Comparison of ENCODE assay signal across 26 mouse cellular contexts in genomic region chr10:5608874-5609273, GRCm38 (mm10). TPM values are rescaled to one million over a fixed set of nuclear protein-coding genes. Genes with fewer than 3 reads are reported as not detected.
A peak's percentile ranks its signal among the peaks of the same experiment; 100 is the strongest.
DNase-seq lines count a peak whose midpoint lies in the region; ATAC-seq and TF ChIP-seq lines count a peak whose summit lies in the region.
"Had no signal": no experiment of that assay in that cellular context is flagged by ENCODE, and none has a peak within 500 bp of the region (broad histone marks: within the 10 kb centered on the region; RNA-seq: fewer than 3 reads in every experiment).

No protein-coding gene starts in this region.

- no peak for TF ChIP-seq POLR2A in kidney, adult 2 months (IDR thresholded peaks at IDR 0.05; ENCODE audit: low read depth, low read length)

- H3K27ac ChIP-seq in kidney, adult 2 months (ENCODE audit: insufficient read depth, low read depth, low read length) = peak overlapping the region; percentile 64; the same call in 1 of the 2 replicates
- H3K27ac ChIP-seq in forebrain, embryonic 16.5 days (ENCODE audit: low read length) = no peak overlapping the region
- H3K27ac ChIP-seq: embryonic facial prominence, embryonic 15.5 days; forebrain, embryonic 12.5 days; heart, adult 2 months; heart, embryonic 15.5 days; hindbrain, embryonic 15.5 days had no signal

- H3K4me3 ChIP-seq in kidney, adult 2 months (ENCODE audit: insufficient read depth, low read depth, low read length) = no peak overlapping the region
- no peak overlapping the region for H3K4me3 ChIP-seq in forebrain, embryonic 16.5 days (replicated peaks; ENCODE audit: low read length)
- H3K4me3 ChIP-seq: embryonic facial prominence, embryonic 15.5 days; forebrain, embryonic 12.5 days; heart, adult 2 months; heart, embryonic 15.5 days; hindbrain, embryonic 15.5 days had no signal

- no peak for TF ChIP-seq CTCF in kidney, adult 2 months (conservative IDR thresholded peaks at IDR 0.05; ENCODE audit: insufficient read depth, insufficient read length, low read depth, low read length)

- no peaks in the 10 kb centered on the region for H3K36me3 ChIP-seq in kidney, adult 2 months (ENCODE audit: control insufficient read depth, insufficient read depth, low read length)
- no peaks in the 10 kb centered on the region for H3K36me3 ChIP-seq in forebrain, embryonic 16.5 days (ENCODE audit: control insufficient read depth, insufficient read depth)
- H3K36me3 ChIP-seq: embryonic facial prominence, embryonic 15.5 days; forebrain, embryonic 12.5 days; heart, embryonic 15.5 days; hindbrain, embryonic 15.5 days had no signal

- H3K9me3 ChIP-seq in forebrain, embryonic 16.5 days (ENCODE audit: control insufficient read depth, low read length) = no peaks in the 10 kb centered on the region
- H3K9me3 ChIP-seq: embryonic facial prominence, embryonic 15.5 days; forebrain, embryonic 12.5 days; heart, embryonic 15.5 days; hindbrain, embryonic 15.5 days had no signal

- H3K27me3 ChIP-seq in kidney, adult 2 months (replicated peaks; ENCODE audit: control insufficient read depth, insufficient read depth, low read length) = no peaks in the 10 kb centered on the region; the same call in 1 of the 2 replicates
- H3K27me3 ChIP-seq in forebrain, embryonic 16.5 days (replicated peaks; ENCODE audit: control insufficient read depth, insufficient read depth, low read length) = no peaks in the 10 kb centered on the region
- H3K27me3 ChIP-seq: CH12.LX; embryonic facial prominence, embryonic 15.5 days; forebrain, embryonic 12.5 days; heart, embryonic 15.5 days; hindbrain, embryonic 15.5 days had no signal

- H3K4me1 ChIP-seq in kidney, adult 2 months (ENCODE audit: control insufficient read depth, insufficient read depth, low read length) = no peaks in the 10 kb centered on the region
- H3K4me1 ChIP-seq in forebrain, embryonic 16.5 days (replicated peaks; ENCODE audit: control insufficient read depth, insufficient read depth, low read length) = no peaks in the 10 kb centered on the region
- H3K4me1 ChIP-seq: embryonic facial prominence, embryonic 15.5 days; forebrain, embryonic 12.5 days; heart, embryonic 15.5 days; hindbrain, embryonic 15.5 days had no signal

- no peak overlapping the region for H3K4me2 ChIP-seq in forebrain, embryonic 16.5 days (ENCODE audit: low read length)
- H3K4me2 ChIP-seq: embryonic facial prominence, embryonic 15.5 days; forebrain, embryonic 12.5 days; heart, embryonic 11.5 days; heart, embryonic 15.5 days; hindbrain, embryonic 15.5 days had no signal

- 62% methylated on average over 3 of the region's 3 CpGs for WGBS in kidney, adult 2 months
- 82% methylated on average over 3 of the region's 3 CpGs for WGBS in forebrain, embryonic 16.5 days

- no peak overlapping the region for H3K9ac ChIP-seq in forebrain, embryonic 16.5 days (replicated peaks; ENCODE audit: low read depth, low read length)
- H3K9ac ChIP-seq: embryonic facial prominence, embryonic 15.5 days; forebrain, embryonic 12.5 days; forebrain, postnatal 0 days; heart, embryonic 15.5 days; hindbrain, embryonic 15.5 days had no signal

- peak; percentile 33 for DNase-seq in kidney, adult 2 months
- no peak for DNase-seq in kidney, postnatal 10 days
- peak; percentile 44 for DNase-seq in 3134 (ENCODE audit: extremely low read depth, insufficient read length, low spot score)
- DNase-seq in adipocyte (ENCODE audit: low spot score) = peak; percentile 87
- no peak for DNase-seq in left cerebral cortex, postnatal 10 days (ENCODE audit: extremely low spot score in 1 of 2, low spot score in 2 of 2)
- DNase-seq: adrenal gland, postnatal 10 days; cerebellum, adult 11 months; cerebellum, adult 8-10 months; cerebellum, postnatal 14 days; embryo, embryonic 11 days; forebrain, postnatal 0 days; gastrocnemius, postnatal 14 days; heart, adult 2 months had no signal

- ATAC-seq in megakaryocyte progenitor cell, adult 5-6 weeks (replicated peaks; ENCODE audit: poor library complexity) = 0 out of 2 replicates have a peak, but pooled peaks have one; percentile 20
- no peak for ATAC-seq in forebrain, embryonic 16.5 days
- ATAC-seq: forebrain, postnatal 0 days; inflammation-experienced regulatory T-cells, adult 6 months had no signal

- intact Hi-C loops in left cerebral cortex, postnatal 10 days (cut with DNase I) = no loop called here

RNA-seq across cellular contexts. Expression of gene Myct1, which starts 15.3 kb away (rescaled TPM):
- 3.4 and 3.8 TPM in 2 replicates for polyA plus RNA-seq in kidney, adult 2 months (2012; rRNA removed)
- 2.9 and 7.4 TPM in 2 replicates for total RNA-seq in megakaryocyte progenitor cell, adult 5-6 weeks (2015)
- 1.7 and 2.8 TPM in 2 replicates for total RNA-seq in megakaryocyte progenitor cell, adult 5-6 weeks (2017)
- under 1 TPM; 0.64 to 0.99 TPM for total RNA-seq in left cerebral cortex, postnatal 10 days (2021)
- 0.61 and 1.3 TPM in 2 replicates for polyA plus RNA-seq in forebrain, embryonic 16.5 days (2015; fragmentation: Nextera tagmentation; extraction: Ambion mirVana)
- total RNA-seq: CH12.LX had no signal
- polyA plus RNA-seq: inflammation-experienced regulatory T-cells, adult 6 months had no signal

RNA-seq across cellular contexts. Expression of gene Vip, which starts 30.1 kb away (rescaled TPM):
- polyA plus RNA-seq in kidney, adult 2 months (2012; rRNA removed) = not detected in 2 replicates
- not detected in 2 replicates for total RNA-seq in megakaryocyte progenitor cell, adult 5-6 weeks (2015)
- total RNA-seq in megakaryocyte progenitor cell, adult 5-6 weeks (2017) = not detected in 2 replicates
- total RNA-seq in left cerebral cortex, postnatal 10 days (2021) = 10 to 100 TPM; 22.7 to 23.5 TPM
- polyA plus RNA-seq in forebrain, embryonic 16.5 days (2015; fragmentation: Nextera tagmentation; extraction: Ambion mirVana) = not detected in 2 replicates
- total RNA-seq: CH12.LX; common myeloid progenitor, adult 5-6 weeks; gastrocnemius, adult 18-20 months; gastrocnemius, postnatal 14 days; heart, adult 2 months; heart, postnatal 25 days had no signal
- polyA plus RNA-seq: embryonic facial prominence, embryonic 11.5 days; forebrain, embryonic 12.5 days; heart, adult 2 months; heart, embryonic 11.5 days; inflammation-experienced regulatory T-cells, adult 6 months had no signal

RNA-seq across cellular contexts. Expression of gene Syne1, which starts 57.6 kb away (rescaled TPM):
- 10.2 and 12.3 TPM in 2 replicates for polyA plus RNA-seq in kidney, adult 2 months (2012; rRNA removed)
- 36.1 and 37.0 TPM in 2 replicates for total RNA-seq in megakaryocyte progenitor cell, adult 5-6 weeks (2015)
- total RNA-seq in megakaryocyte progenitor cell, adult 5-6 weeks (2017) = 41.6 and 48.4 TPM in 2 replicates
- 100 to 1,000 TPM; 142 to 150 TPM for total RNA-seq in left cerebral cortex, postnatal 10 days (2021)
- polyA plus RNA-seq in forebrain, embryonic 16.5 days (2015; fragmentation: Nextera tagmentation; extraction: Ambion mirVana) = 5.6 and 7.5 TPM in 2 replicates

Comparison
In these comparisons a context has a peak if more than half of its experiments do, and no peak if none do; other contexts are left out.
1. DNase-seq: peak in kidney, adult 2 months (single experiment), 3134 (single experiment) and adipocyte (single experiment); none in kidney, postnatal 10 days (single experiment) and left cerebral cortex, postnatal 10 days (0 of 2).
2. RNA of gene Vip, which starts 30.1 kb away (total RNA-seq): 22.7 to 23.5 TPM in left cerebral cortex, postnatal 10 days; not detected in megakaryocyte progenitor cell, adult 5-6 weeks; every median in the first group is over 10 times any median in the second.